Mouse (Mus musculus) neural tube, embryonic 15.5 days (tissue): ENCODE results near the gene Mgat3. TPM values are rescaled to one million over a fixed set of nuclear protein-coding genes. Genes with fewer than 3 reads are reported as not detected.

Experiments used
- ATAC-seq: fragments of 200-750 bp; cut with Nextera tagmentation; 2 replicates; pipeline ENCODE4 v1.8.0; 2017; ENCODE audit warnings: mild to moderate bottlenecking, moderate TSS enrichment, moderate library complexity; ENCODE audit not compliant: low FRiP score
- H3K27ac ChIP-seq: fragments of 300-500 bp; sonication (generic); replicated peaks from 2 replicates; pipeline ENCODE4 v1.5.1; 2015; ENCODE audit warnings: mild to moderate bottlenecking, inconsistent platforms
- H3K27me3 ChIP-seq: fragments of 300-500 bp; sonication (generic); replicated peaks from 2 replicates; pipeline ENCODE4 v1.6.1; 2015; ENCODE audit warnings: inconsistent platforms
- H3K36me3 ChIP-seq: fragments of 300-500 bp; sonication (generic); 2 replicates; pipeline ENCODE4 v1.6.1; 2015; ENCODE audit warnings: inconsistent platforms
- H3K4me1 ChIP-seq: fragments of 300-500 bp; sonication (generic); 2 replicates; pipeline ENCODE4 v1.6.1; 2015; ENCODE audit warnings: inconsistent platforms
- H3K4me2 ChIP-seq: fragments of 300-500 bp; sonication (generic); 2 replicates; pipeline ENCODE4 v1.6.1; 2015; ENCODE audit warnings: inconsistent platforms, mild to moderate bottlenecking, moderate library complexity
- H3K4me3 ChIP-seq: fragments of 300-500 bp; sonication (generic); replicated peaks from 2 replicates; pipeline ENCODE4 v1.5.1; 2015; ENCODE audit warnings: mild to moderate bottlenecking, inconsistent platforms
- H3K9ac ChIP-seq: fragments of 300-500 bp; sonication (generic); replicated peaks from 2 replicates; pipeline ENCODE4 v1.6.1; 2015; ENCODE audit warnings: mild to moderate bottlenecking, inconsistent platforms
- H3K9me3 ChIP-seq: fragments of 300-500 bp; sonication (generic); replicated peaks from 2 replicates; pipeline ENCODE4 v1.6.1; 2016; ENCODE audit warnings: inconsistent platforms
- WGBS: fragments of 180-500 bp; shearing (Covaris S2); methylation state at CpG from one replicate; pipeline ENCODE4 v1.1.7; 2015; ENCODE audit warnings: mixed read lengths; 5-methylcytosine and 5-hydroxymethylcytosine counted together
- polyA plus RNA-seq: library from polyadenylated mRNA; unstranded; fragments of >200 nt; fragmentation: Nextera tagmentation; extraction: Ambion mirVana; gene quantifications from 2 replicates; pipeline ENCODE4 v1.2.1, GENCODE M21; 2015

The Mgat3 gene
- polyA plus RNA-seq, 1 experiment from 2014 or later, result 17.5 TPM

DNA sequence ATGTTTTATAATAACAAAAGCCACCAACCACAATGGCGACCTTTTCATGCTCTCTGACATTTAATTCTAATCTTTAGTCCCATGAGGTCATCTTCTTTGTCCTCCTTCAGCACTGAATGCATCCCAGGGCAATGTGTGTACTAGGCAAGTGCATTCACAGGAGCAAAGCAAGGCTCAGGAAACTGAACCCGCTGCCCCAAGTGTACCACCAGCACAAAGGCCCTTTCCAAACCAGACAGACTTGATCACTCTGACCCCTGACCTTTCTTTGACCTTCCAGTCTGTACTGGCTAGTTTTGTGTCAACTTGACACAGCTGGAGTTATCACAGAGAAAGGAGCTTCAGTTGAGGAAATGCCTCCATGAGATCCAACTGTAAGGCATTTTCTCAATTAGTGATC is 58.8 kb downstream of the Mgat3 start:
- no peak overlapping the region for H3K27ac ChIP-seq
- H3K4me3 ChIP-seq, result no peak overlapping the region
- H3K9me3 ChIP-seq, result no peaks in the 10 kb centered on the region
- no peak overlapping the region for H3K4me2 ChIP-seq
- H3K36me3 ChIP-seq, result peaks cover 17% of the 10 kb centered on the region
- peaks cover 33% of the 10 kb centered on the region for H3K4me1 ChIP-seq
- H3K27me3 ChIP-seq, result no peaks in the 10 kb centered on the region
- no peak overlapping the region for H3K9ac ChIP-seq
- 37% methylated on average over 2 of the region's 2 CpGs for WGBS
- no peak for ATAC-seq

DNA sequence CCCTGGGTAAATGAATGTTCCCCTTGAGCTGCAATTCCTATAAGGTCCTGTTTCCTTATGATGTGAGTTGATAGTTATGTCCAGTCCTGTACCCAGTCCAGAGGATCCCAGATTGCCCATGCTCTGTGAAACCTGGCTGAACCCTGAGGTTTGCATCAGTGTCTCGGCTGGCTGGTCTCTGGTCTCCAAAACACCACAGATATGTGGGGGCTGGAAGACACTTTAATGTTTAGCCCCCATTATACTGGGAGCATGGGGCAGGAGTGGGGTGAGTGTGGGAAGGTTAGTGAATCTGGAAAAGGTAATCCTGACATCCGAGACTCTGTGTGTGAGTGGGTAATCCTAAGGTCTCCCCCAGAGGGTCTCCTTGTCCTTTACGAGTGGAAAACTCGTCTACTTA is 59.5 kb downstream of the Mgat3 start:
- peak overlapping the region; percentile 26; the same call in 1 of the 2 replicates for H3K9ac ChIP-seq
- H3K27me3 ChIP-seq, result no peaks in the 10 kb centered on the region
- H3K27ac ChIP-seq, result peak overlapping the region; percentile 88
- peaks cover 33% of the 10 kb centered on the region for H3K4me1 ChIP-seq
- peak overlapping the region; percentile 67 for H3K4me2 ChIP-seq
- H3K36me3 ChIP-seq, result peaks cover 22% of the 10 kb centered on the region
- no peak overlapping the region for H3K4me3 ChIP-seq
- no peaks in the 10 kb centered on the region for H3K9me3 ChIP-seq
- WGBS, result 54% methylated on average over 4 of the region's 4 CpGs
- ATAC-seq, result peak; percentile 6; the same call in 1 of the 2 replicates

DNA sequence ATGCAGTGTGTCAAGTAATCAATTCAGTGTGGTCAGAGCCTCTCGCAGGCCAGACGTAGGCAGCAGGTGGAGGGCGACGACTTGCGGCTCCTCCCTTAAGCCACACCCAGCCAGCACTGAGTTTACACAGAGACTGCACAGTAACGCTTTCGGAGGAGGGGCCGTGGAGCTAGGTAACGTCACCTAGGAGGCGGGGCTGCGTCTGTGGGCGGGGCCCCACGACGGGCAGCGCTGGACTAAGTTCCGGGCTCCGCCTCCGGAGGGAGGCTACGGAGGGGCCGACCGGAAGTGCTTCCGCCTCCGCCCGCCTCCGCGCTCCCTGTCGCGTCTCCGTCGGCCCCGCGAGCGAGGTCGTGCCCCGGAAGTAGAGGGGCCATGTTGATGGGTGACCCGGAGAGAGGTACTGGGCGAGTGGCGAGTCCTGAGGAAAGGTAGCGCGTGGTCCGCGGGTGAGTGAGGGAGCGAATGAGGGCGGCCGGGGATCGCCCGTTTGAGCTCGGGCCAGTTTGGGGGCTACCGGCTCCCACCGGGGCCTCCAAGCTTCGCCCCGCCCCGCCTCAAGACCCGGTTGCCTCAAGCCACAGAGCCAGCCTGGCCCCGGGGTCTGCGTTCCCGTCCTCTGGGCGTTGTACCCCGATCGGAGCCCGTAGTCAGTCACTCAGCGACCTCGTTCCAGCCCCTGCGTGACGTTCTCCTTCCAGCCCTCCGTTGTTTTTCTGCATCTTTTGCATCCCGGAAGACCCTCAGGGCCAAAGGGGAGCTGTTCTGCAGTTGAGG is 60.4 kb downstream of the Mgat3 start, which contains the start of gene Mief1:
TSS of gene Mief1 (plus strand) at position 286 of the 777 bp plus-strand sequence.
- peak within 1 kb of the TSS; percentile 86 for H3K9ac ChIP-seq
- H3K9me3 ChIP-seq, result no peaks in the 10 kb centered on the region
- ATAC-seq, result peak; percentile 97
- under 1% methylated on average over 60 of the region's 67 CpGs for WGBS
- H3K4me3 ChIP-seq, result peak within 1 kb of the TSS; percentile 94
- peaks cover 30% of the 10 kb centered on the region for H3K4me1 ChIP-seq
- H3K27me3 ChIP-seq, result no peaks in the 10 kb centered on the region
- peak within 1 kb of the TSS; percentile 67 for H3K4me2 ChIP-seq
- peaks cover 31% of the 10 kb centered on the region for H3K36me3 ChIP-seq
- H3K27ac ChIP-seq, result peak within 1 kb of the TSS; percentile 88

DNA sequence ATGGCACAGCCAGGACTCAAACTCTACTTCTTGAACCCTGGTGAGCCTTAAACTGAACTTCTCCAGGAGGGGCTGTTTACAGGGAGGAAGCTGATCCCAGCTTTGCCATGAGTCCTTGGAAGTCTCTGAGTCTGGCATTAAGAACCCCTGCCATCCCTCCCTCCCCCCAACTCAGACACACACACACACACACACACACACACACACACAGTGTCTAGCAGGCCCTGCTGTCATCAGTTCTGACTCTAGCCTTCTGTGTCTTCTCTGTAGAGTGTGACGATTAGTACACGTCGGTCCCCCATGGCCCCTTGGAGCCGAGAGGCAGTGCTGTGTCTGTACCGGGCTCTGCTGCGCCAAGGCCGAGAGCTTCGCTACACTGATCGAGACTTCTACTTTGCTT is 62.0 kb downstream of the Mgat3 start, which contains the start of gene AC140267.1:
TSS of gene AC140267.1 (plus strand) at position 301 of the 400 bp plus-strand sequence.
- Histone ChIP-seq H3K9ac (peak within 1 kb of the TSS; percentile 86), H3K4me3 (peak within 1 kb of the TSS; percentile 94), H3K9me3 (no peaks in the 10 kb centered on the region), H3K4me1 (peaks cover 30% of the 10 kb centered on the region), H3K27me3 (no peaks in the 10 kb centered on the region), H3K27ac (no peak within 1 kb of the TSS), H3K36me3 (peaks cover 39% of the 10 kb centered on the region), H3K4me2 (peak within 1 kb of the TSS; percentile 67)
- no peak for ATAC-seq
- WGBS, result 97% methylated on average over 9 of the region's 9 CpGs

DNA sequence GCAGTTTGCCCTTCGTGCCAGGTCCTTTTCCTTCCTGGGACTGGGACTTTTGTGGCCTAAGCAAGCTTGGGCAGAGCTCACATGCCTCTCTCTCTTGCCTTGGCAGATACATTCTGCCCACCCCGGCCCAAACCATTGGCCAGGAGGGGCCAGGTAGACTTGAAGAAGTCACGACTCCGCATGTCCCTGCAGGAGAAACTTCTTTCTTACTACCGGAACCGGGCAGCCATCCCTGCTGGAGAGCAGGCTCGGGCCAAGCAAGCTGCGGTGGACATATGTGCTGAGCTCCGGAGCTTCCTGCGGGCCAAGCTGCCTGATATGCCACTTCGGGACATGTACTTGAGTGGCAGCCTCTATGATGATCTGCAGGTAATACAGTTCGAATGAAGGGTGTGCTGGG is 74.6 kb downstream of the Mgat3 start:
- H3K4me3 ChIP-seq, result no peak overlapping the region
- no peak overlapping the region for H3K9ac ChIP-seq
- H3K4me2 ChIP-seq, result no peak overlapping the region
- ATAC-seq, result no peak
- no peaks in the 10 kb centered on the region for H3K27me3 ChIP-seq
- H3K27ac ChIP-seq, result no peak overlapping the region
- no peaks in the 10 kb centered on the region for H3K4me1 ChIP-seq
- H3K36me3 ChIP-seq, result peaks cover 76% of the 10 kb centered on the region
- H3K9me3 ChIP-seq, result no peaks in the 10 kb centered on the region
- 95% methylated on average over 12 of the region's 12 CpGs for WGBS

DNA sequence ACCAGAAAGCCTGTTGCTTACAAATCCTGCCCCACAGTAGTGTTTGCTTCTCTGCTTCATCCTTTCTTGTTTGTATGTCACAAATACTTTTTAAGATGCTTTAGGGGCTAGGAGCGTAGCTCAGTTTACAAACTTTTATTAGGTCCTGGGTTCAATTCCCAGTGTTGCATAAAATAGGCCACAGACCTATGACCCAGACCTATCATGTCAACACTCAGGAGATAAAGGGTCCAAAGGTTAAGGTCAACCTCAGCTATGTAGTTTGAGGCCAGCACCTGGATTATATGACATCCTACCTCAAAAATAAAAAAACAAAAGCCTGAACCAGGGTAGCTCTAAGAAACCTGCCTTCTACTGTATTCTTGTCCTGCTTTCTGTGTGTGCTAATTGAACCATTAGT is 75.1 kb downstream of the Mgat3 start:
- Histone ChIP-seq H3K4me2 (no peak overlapping the region), H3K36me3 (peaks cover 71% of the 10 kb centered on the region), H3K27ac (no peak overlapping the region), H3K4me3 (no peak overlapping the region), H3K9ac (no peak overlapping the region), H3K4me1 (peaks cover 2% of the 10 kb centered on the region), H3K27me3 (no peaks in the 10 kb centered on the region), H3K9me3 (no peaks in the 10 kb centered on the region)
- no peak for ATAC-seq
- 100% methylated on average over 1 of the region's 1 CpGs for WGBS

DNA sequence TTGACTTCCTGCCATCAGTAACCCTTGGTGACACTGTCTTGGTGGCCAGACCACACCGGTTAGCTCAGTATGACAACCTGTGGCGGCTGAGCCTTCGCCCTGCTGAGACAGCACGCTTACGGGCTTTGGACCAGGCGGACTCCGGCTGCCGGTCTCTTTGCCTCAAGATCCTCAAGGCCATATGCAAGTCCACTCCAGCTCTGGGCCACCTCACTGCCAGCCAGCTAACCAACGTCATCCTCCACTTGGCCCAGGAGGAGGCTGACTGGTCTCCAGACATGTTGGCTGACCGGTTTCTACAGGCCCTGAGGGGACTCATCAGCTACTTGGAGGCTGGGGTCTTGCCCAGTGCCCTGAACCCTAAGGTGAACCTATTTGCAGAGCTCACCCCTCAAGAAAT is 76.2 kb downstream of the Mgat3 start:
- H3K27me3 ChIP-seq, result no peaks in the 10 kb centered on the region
- no peak overlapping the region for H3K9ac ChIP-seq
- no peak for ATAC-seq
- no peaks in the 10 kb centered on the region for H3K9me3 ChIP-seq
- peaks cover 13% of the 10 kb centered on the region for H3K4me1 ChIP-seq
- 96% methylated on average over 10 of the region's 10 CpGs for WGBS
- no peak overlapping the region for H3K4me2 ChIP-seq
- no peak overlapping the region for H3K4me3 ChIP-seq
- H3K27ac ChIP-seq, result no peak overlapping the region
- peaks cover 65% of the 10 kb centered on the region for H3K36me3 ChIP-seq

DNA sequence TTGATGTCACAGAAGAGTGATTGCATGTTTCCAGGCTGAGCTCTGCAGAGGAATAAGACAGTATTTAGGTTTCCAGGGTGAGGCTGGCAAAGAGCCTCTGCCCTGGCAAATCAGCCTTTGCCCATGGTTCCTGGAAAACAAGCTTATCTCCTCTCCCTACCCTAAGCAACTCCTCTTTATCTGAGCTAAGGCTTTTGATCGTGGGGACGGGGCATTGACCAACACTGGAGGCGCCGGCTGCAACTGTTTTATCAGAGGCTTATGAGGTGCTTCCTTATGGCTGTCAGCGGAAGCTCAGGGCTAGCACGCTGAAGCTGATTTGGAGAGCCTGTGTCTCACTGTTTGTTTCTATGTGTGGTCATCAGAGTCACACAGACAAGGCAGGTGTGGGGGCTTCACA is 77.1 kb downstream of the Mgat3 start:
- no peak overlapping the region for H3K4me2 ChIP-seq
- no peak overlapping the region for H3K4me3 ChIP-seq
- ATAC-seq, result no peak
- H3K9me3 ChIP-seq, result no peaks in the 10 kb centered on the region
- H3K4me1 ChIP-seq, result peaks cover 13% of the 10 kb centered on the region
- H3K27ac ChIP-seq, result no peak overlapping the region
- H3K27me3 ChIP-seq, result no peaks in the 10 kb centered on the region
- WGBS, result 96% methylated on average over 6 of the region's 6 CpGs
- H3K36me3 ChIP-seq, result peaks cover 59% of the 10 kb centered on the region
- H3K9ac ChIP-seq, result no peak overlapping the region

DNA sequence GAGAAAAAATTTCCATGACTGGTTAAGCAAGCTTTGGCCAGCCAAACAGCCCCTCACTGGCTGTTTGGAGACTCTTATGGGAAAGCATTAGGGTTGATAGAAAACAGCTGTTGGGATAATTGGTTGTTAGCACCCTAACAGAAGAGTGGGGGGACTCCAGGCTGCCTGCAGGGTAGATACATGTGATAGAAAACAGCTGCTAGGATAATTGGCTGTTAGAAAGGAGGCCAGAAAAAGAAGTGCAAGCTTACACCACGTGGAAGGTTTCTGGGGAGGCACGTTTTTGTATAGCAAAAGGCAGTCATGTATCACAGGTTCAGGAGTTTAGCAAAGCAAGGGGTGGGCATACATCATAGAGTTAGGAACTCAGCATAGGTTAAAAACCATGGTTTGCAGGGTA is 80.0 kb downstream of the Mgat3 start:
- H3K9me3 ChIP-seq, result no peaks in the 10 kb centered on the region
- no peak overlapping the region for H3K4me2 ChIP-seq
- no peak overlapping the region for H3K9ac ChIP-seq
- H3K36me3 ChIP-seq, result peaks cover 52% of the 10 kb centered on the region
- ATAC-seq, result no peak
- H3K27me3 ChIP-seq, result no peaks in the 10 kb centered on the region
- peak overlapping the region; percentile 100 for H3K27ac ChIP-seq
- peaks cover 36% of the 10 kb centered on the region for H3K4me1 ChIP-seq
- H3K4me3 ChIP-seq, result no peak overlapping the region
- WGBS, result 37% methylated on average over 2 of the region's 2 CpGs

DNA sequence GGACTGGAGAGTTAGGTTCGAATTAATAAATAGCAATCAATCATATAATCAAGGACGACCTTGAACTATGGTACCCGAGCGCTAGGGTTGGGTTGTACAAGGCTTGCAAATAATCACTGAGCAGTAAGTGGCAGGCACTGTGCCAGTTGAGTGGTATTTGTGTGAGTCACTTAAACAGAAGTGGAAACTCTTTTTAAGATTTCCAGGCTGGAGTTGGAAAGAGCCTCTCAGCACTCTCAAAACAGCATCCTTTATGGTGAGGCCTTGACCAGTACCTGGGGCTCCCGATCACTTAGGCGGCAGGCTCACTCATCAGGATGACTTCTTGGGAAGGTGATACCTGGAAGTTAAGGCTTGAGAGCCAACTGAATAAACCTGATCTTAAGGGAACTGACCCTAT is 80.7 kb downstream of the Mgat3 start:
- H3K27ac ChIP-seq, result peak overlapping the region; percentile 100
- 43% methylated on average over 6 of the region's 6 CpGs for WGBS
- H3K9ac ChIP-seq, result peak overlapping the region; percentile 76
- peak overlapping the region; percentile 100 for H3K4me3 ChIP-seq
- peaks cover 42% of the 10 kb centered on the region for H3K4me1 ChIP-seq
- H3K4me2 ChIP-seq, result peak overlapping the region; percentile 97
- peaks cover 46% of the 10 kb centered on the region for H3K36me3 ChIP-seq
- ATAC-seq, result no peak
- no peaks in the 10 kb centered on the region for H3K27me3 ChIP-seq
- no peaks in the 10 kb centered on the region for H3K9me3 ChIP-seq

DNA sequence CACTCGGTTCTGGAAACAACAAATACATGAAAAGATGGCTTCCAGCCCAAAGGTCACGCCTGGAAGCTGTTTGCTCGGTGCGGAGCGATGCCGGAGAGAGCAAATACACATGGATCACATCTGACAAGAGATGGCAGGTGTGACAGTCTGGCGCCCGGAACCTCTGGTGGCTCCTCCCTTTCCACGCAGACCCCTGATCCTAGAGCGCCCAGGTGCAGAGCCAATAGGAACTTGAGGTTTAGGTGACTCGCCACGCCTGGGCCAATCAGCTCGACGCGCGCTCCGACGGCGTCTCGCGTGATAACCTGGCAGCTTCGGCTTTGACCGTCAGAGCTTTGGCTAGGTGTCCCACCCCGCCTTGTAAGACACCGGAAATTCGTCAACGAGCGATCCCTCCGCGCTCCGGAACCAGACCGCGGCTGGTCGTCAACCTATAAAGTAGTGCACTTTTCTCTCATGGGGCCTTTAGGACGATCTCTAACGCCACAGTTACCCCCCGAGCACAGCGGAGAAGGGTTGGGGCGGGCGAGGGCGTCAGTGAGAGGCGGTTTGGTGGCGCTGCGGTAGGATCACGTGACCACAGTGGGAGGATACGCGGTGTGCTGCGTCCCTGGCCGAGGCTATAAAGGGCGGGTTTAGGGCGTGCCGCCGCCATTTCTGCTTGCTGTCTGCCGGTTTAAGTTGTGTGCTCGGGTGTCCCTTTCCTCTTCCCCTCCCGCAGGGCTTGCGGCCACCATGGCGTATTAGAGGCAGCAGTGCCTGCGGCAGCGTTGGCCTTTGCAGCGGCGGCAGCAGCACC is 81.5 kb downstream of the Mgat3 start, which contains the start of gene Atf4:
TSS of gene Atf4 (plus strand) at position 338 of the 799 bp plus-strand sequence.
- Histone ChIP-seq H3K36me3 (peaks cover 44% of the 10 kb centered on the region), H3K27me3 (no peaks in the 10 kb centered on the region)
- under 1% methylated on average over 62 of the region's 62 CpGs for WGBS

More for the DNA sequence above, 81.5 kb downstream of the Mgat3 start, which contains the start of gene Atf4:
- H3K9me3 ChIP-seq, result no peaks in the 10 kb centered on the region
- peaks cover 42% of the 10 kb centered on the region for H3K4me1 ChIP-seq
- H3K4me2 ChIP-seq, result peak within 1 kb of the TSS; percentile 97
- H3K4me3 ChIP-seq, result peak within 1 kb of the TSS; percentile 100
- ATAC-seq, result peak; percentile 96
- H3K9ac ChIP-seq, result peak within 1 kb of the TSS; percentile 100
- H3K27ac ChIP-seq, result peak within 1 kb of the TSS; percentile 100
